Mouse (Mus musculus) NIH3T3 (cell line): Measurements from ENCODE around the gene Dnajb2.

ENCODE experiments used
- DNase-seq: peaks from one replicate; pipeline ENCODE4 v3.0.0-alpha.2; 2012; ENCODE audit warnings: low read depth

Gene Dnajb2

DNA sequence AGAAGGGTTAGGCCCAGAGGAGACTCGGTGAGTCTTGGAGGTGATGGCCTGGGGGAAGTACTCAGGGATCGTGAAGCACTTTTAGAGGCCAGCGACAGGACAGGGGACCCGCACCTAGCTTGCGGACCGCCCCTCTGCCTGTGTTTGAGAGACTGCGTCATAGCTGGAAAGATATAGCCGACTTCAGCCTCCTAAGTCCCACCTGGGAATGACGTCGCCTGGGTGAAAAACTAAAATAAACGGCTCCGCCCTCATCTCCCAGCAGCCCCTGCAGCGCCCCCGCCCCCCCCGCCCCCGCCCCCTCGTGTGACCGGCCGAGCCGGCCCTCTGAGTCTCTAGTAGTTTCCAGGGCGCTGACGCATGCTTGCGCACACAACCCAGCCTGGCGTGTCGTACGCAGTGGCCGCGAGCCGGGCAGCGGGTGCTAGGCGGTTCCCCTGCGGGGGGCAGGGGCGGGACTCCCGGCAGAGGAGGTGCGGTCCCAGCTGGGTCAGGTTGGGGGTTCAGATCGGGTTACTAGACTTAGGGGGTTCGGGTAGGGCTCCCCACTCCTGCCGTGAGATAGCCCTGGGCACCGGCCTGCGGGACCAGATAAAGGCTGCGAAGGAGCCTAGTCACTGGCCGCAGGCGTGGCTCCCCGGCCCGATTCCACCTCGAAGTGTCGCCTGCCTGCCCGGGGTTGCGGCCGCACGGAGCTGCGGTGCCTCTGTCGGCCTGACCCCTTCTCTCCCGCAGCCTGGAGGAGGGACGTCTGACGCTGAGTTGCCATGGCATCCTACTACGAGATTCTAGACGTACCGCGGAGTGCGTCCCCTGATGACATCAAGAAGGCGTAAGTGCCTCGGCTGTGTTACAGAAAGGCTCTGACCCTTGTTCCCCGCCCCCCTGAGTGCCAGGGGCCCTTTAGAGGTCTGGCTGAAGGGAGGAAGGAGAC is at the start of gene Dnajb2:
Gene Dnajb2, plus strand, starts transcription at position 290 of the 934 bp plus-strand sequence.
- peak; percentile 94 for DNase-seq

- no peak for DNase-seq
Observed at GRCm38 (mm10) chr1:75187126-75187525, 49.1 kb upstream of the Dnajb2 start.

DNA sequence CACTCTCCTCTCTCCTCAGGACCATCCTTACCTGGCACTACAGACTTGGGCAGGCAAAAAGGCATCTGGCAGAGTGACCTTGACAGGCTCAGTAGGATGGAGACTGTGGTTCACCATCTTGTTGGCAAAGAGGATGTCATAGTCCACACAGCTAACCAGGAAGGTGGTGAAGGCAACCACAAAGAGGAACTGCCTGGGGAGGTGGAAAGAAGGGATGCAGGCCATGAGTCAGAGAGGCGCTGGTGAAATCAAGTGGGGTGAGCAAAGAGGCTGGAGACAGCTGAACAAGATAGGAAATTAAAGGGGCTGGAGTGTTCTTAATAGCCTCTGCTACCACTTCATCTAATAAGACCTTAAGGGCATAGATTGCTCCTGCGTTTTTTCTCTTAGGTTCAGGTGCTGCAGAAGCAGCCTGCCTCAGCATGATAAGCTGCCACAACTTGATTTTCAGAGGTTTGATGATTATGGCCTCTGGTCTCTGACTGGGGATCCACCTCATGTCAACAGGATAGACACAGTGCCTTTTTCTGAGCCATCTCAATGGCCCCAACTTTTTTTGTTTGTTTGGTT is 48.2 kb upstream of the Dnajb2 start:
- DNase-seq = no peak

GRCm38 (mm10) chr1:75190577-75190976 is 45.6 kb upstream of the Dnajb2 start:
- no peak for DNase-seq

- DNase-seq = no peak
Observed at GRCm38 (mm10) chr1:75191258-75191621, 45.0 kb upstream of the Dnajb2 start.

DNA sequence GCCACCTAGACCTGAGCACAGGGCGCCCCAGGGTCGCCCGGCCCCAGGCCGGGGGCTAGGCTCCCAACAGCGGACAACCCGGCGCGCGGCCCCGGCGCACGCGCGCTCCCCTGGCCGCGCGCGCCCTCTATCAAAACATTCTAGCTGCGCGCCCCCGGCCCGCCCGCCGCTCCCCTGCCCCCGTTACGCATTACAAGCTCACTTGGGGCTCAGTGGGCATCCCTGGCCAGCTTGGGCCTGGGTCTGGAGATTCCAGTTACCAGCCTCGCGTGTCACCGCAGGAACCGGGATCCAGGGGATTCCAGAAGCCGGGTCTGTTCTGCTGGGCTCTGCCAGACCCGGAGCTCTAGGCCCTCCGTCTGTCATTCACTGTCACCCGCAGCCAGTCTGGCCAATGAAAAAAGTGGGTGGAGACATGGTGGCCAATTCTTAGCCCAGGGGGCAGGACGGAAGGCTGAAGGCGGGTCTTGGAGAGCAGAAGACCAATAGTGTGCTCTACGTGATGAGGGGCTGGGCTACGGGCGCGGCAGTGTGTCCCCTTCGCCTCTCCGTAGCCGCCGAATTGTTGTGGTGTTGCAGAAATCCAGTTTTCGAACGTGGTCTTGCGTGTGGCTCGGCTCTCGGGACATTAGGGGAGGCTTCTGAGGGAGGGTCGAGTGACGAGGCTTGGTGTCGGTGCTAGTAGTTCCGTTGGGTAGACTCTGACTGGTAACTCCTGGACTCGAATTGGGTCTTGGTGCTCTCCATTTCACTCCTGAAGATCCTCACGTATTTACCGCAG is 44.4 kb upstream of the Dnajb2 start, which contains the start of the genes Ankzf1 and Atg9a:
Gene Ankzf1, plus strand, starts transcription at position 530 of the 781 bp plus-strand sequence.
Gene Atg9a, minus strand, starts transcription at position 575 of the 781 bp plus-strand sequence.
- DNase-seq = peak; percentile 98

DNA sequence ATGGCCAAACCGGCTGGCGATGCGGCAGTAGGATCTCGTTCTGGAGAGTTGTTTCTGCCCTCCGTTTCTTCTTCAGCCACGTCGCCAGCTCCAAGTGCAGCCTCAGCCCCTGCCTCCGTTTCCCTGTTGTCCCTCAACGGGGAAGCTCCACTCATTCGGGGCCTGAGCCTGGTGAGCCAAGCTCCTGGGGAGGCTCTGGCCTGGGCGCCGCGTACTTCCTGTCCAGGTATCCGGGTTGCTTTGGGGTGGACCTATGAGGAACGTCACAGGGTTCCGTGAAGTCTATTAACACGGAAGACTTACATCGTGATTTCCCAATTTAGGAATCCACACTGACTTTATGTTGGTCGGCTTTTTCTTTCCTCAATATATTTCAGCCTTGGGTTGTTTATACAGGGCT is 43.8 kb upstream of the Dnajb2 start:
- peak; percentile 73 for DNase-seq

GRCm38 (mm10) chr1:75201236-75201635 is 35.0 kb upstream of the Dnajb2 start:
- no peak for DNase-seq

DNA sequence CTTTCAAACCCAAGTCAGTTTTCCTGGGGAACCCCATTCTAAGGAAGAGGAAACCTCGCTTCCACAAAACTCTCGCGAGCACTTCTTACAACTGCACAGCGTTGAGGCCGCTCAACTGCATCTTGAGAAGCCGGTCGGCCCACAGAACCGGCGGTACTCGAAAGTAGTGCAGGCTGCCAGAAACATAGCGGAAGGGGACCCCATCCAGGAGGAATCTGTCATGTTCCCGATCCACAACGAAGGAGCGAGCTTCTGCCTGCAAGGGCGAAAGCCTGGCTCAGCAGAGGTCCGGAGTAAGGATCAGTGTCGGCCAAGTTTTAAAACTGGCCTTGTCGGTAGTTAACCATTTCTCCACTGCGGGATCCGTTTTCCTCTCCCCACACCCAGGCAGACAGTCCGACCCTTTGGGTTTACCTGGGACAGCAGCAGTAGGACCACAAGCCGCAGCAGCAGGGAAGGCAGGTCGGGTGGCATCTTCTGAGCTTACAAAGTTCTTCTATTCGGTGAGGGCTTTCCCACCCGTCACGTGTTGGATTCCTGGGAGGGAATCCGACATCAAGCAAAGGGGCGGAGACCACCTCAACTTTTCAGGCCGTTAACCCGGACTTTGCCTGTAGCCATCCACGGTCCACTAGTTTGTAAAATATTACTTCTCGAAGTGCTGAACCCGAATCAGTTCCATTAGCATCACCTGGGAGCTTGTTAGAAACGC is 27.1 kb upstream of the Dnajb2 start:
- DNase-seq = peak; percentile 86

GRCm38 (mm10) chr1:75210136-75211087 is 25.8 kb upstream of the Dnajb2 start, which contains the start of the genes Glb1l and Stk16:
Gene Glb1l (minus strand): TSS chr1:75210813.
Gene Stk16 (plus strand): TSS chr1:75210838.
- DNase-seq = peak; percentile 99

GRCm38 (mm10) chr1:75211141-75211708 is 25.0 kb upstream of the Dnajb2 start:
- no peak for DNase-seq

DNA sequence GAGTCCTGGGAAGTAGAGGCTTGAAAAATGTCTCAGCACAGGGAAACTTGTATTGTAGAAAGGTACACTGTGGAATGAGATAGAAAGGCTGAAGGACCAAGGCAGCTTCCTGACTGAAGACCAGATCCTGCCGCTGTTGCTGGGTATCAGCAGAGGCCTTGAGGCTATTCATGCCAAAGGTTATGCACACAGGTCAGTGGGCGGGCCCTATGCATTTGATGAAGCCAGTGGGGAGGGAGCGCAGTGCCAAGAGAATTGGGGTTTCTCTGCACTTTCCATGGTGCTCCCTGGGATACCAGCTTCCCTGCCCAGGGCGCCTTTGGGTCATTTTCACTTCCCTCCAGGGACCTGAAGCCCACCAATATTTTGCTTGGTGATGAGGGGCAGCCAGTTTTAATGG is 23.7 kb upstream of the Dnajb2 start:
- DNase-seq = no peak

GRCm38 (mm10) chr1:75213096-75213495 is 23.1 kb upstream of the Dnajb2 start:
- DNase-seq = no peak

DNA sequence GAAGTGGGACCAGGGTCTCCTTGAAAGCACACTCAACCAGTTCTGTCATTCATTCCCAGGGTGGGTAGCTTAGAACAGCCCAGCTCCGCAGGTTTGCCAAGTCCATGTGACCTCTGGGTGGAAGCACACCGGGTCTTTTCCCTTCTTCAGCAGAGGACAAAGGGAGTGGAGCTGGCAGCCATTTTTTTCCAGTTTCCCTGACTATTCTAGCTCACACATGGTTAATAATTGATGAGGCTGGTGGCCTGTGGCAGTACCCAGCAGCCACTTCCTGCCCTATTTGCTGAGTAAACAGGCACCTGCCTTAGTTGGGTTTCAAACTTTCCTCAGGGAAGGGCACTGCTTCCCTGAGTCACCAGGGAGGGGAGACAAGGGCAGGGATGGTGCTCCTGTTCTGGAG is 21.8 kb upstream of the Dnajb2 start:
- no peak for DNase-seq

DNA sequence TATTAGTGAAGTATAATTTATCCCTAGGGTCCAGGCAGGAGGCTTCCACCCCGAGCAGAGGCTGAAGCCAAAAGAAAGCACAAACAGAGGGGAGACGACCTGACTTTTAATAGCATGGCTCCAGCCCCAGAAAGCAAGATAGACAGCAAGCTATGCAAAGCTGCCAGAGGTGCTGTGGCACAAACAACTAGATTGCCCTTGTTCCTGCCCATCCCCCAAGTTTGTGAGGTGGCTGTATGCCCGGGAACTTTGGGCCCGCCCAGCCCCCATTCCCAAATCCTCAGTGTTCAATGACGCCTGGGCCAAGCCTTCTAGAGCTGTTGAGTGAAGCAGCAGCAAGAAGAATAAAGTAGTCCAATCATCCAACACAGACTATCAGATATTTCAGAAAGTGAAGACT is 21.3 kb upstream of the Dnajb2 start:
- DNase-seq = no peak

GRCm38 (mm10) chr1:75215785-75216184 is 20.4 kb upstream of the Dnajb2 start:
- no peak for DNase-seq

DNA sequence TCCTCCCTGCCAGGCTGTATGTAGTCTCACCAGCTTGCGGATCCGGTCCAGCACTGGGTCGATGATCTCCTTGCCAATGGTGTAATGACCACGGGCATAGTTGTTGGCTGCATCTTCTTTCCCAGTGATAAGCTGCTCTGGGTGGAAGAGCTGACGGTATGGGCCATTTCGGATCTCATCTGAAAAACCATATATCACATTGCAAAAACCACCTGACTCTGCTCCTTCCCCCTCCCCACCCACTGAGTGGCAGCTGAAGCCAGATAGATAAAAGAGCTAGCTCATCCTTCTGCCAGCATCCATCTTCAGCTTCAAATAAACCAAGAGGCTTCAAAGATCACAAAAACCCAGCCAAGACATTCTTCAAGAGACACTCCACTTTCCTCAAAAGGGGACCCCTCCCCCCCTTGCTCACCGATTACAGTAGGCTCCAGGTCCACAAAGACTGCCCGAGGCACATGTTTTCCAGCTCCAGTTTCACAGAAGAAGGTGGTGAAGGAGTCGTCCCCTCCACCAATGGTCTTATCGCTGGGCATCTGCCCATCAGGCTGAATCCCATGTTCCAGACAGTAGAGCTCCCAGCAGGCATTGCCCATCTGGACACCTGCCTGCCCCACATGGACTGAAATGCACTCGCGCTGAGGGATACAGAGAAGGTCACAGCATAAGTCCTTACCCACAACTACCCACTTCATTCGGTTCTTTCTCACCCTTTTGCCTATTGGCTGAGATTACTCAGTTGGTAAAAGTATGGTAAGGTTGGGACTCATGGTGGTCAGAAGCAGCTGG is 19.2 kb upstream of the Dnajb2 start:
- DNase-seq = no peak

DNA sequence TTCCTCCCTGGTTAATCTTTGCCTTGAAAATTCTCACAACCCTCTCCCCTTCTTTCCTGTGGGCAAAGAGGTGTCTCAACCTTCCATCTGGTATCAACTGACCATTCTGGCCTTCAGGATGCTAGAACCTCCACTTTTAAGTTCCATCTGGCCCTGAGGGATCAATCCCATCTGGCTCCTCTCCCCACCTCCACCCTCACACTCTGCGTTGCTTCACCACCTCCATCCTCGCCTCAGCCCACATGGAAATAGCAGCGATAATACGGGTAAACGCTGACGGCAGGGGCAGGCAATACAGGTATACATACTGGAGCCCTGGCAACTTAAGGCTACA is 18.3 kb upstream of the Dnajb2 start:
- no peak for DNase-seq

DNA sequence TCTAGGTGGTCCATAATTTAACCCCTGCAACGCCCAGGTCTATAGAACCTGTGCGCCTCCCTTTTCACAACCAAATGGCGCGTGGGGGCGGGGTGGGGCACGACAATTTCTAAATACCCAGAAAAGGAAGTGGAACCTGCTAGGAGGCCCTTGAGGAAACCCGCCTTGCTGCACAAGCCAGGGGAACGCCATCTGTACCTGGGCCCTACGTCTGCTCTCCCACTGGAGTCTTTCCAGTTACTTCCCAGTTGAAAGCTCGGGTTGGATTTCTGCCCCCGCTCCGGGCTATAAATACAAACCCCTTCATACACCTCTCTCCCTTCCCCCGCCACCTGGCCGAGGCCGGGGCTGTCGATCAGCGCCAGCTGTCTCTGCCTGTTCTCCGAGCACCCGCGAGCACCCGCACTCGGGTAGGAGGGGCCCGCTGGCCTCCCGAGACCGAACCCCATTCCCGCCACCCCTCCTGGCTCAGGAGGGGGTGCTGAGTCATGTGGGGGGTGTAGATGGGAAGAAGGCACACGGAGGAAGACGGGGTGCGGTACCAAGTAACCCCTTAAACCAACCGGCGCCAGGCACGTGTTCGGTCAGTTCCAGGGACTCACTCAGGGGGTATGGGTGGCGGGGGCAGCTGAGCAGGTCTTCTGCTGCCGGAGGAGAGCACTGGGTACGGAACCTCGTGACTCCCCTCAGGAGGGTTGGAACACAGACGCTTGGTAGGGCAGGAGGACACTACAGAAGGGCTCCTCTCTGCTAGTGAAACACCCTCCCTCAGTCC is 17.8 kb upstream of the Dnajb2 start:
- peak; percentile 55 for DNase-seq
